Mouse (Mus musculus) heart, embryonic 14.5 days (tissue): Measurements from ENCODE around the gene Lifr. TPM values are rescaled to one million over a fixed set of nuclear protein-coding genes. Genes with fewer than 3 reads are reported as not detected.

Experiments
- ATAC-seq: fragments of 200-750 bp; cut with Nextera tagmentation; 2 replicates; pipeline ENCODE4 v1.8.0; 2017; ENCODE audit warnings: low read depth, moderate TSS enrichment; ENCODE audit not compliant: insufficient number of reproducible peaks, insufficient read depth, low FRiP score
- H3K27ac ChIP-seq, 2 experiments: fragments of 200-500 bp in 1 of 2; fragments of 300-500 bp in 1 of 2; sonication (generic) in 1 of 2; replicated peaks in 1 of 2; 2 replicates each; pipeline ENCODE4 v1.5.1; 2012 to 2014; ENCODE audit warnings: low read depth in 2 of 2, low read length in 2 of 2, control low read depth in 1 of 2, mild to moderate bottlenecking in 1 of 2, mixed read lengths in 1 of 2; ENCODE audit not compliant: control insufficient read depth in 1 of 2, insufficient read depth in 1 of 2
- H3K27me3 ChIP-seq: fragments of 300-500 bp; sonication (generic); 2 replicates; pipeline ENCODE4 v1.6.1; 2014; ENCODE audit warnings: mild to moderate bottlenecking, low read length, control low read depth; ENCODE audit not compliant: control insufficient read depth, insufficient read depth
- H3K36me3 ChIP-seq: fragments of 300-500 bp; sonication (generic); 2 replicates; pipeline ENCODE4 v1.6.1; 2014; ENCODE audit warnings: mild to moderate bottlenecking, control low read depth, low read length, mixed read lengths; ENCODE audit not compliant: control insufficient read depth, insufficient read depth
- H3K4me1 ChIP-seq, 2 experiments: fragments of 200-500 bp in 1 of 2; fragments of 300-500 bp in 1 of 2; sonication (generic) in 1 of 2; 2 replicates each; pipeline ENCODE4 v1.6.1; 2012 to 2014; ENCODE audit warnings: low read length in 2 of 2, control low read depth in 1 of 2, mixed read lengths in 1 of 2; ENCODE audit not compliant: control insufficient read depth in 2 of 2, insufficient read depth in 2 of 2
- H3K4me2 ChIP-seq: fragments of 300-500 bp; sonication (generic); 2 replicates; pipeline ENCODE4 v1.6.1; 2014; ENCODE audit warnings: mild to moderate bottlenecking, low read length
- H3K4me3 ChIP-seq, 2 experiments: fragments of 200-500 bp in 1 of 2; fragments of 300-500 bp in 1 of 2; sonication (generic) in 1 of 2; 2 replicates each; pipeline ENCODE4 v1.5.1; 2012 to 2014; ENCODE audit warnings: low read length in 2 of 2, mild to moderate bottlenecking in 2 of 2, control low read depth in 1 of 2, low read depth in 1 of 2, moderate library complexity in 1 of 2; ENCODE audit not compliant: control insufficient read depth in 1 of 2, insufficient read depth in 1 of 2
- H3K9ac ChIP-seq: fragments of 300-500 bp; sonication (generic); 2 replicates; pipeline ENCODE4 v1.6.1; 2014; ENCODE audit warnings: mild to moderate bottlenecking, low read length
- H3K9me3 ChIP-seq: fragments of 300-500 bp; sonication (generic); 2 replicates; pipeline ENCODE4 v1.6.1; 2016; ENCODE audit warnings: low read length, control low read depth; ENCODE audit not compliant: control insufficient read depth
- WGBS: fragments of 180-500 bp; shearing (Covaris S2); extraction: QIAGEN DNeasy Blood & Tissue Kit; methylation state at CpG from one replicate; pipeline ENCODE4 v1.1.7; 2014; 5-methylcytosine and 5-hydroxymethylcytosine counted together
- polyA plus RNA-seq: library from polyadenylated mRNA; unstranded; fragments of >200 nt; fragmentation: Nextera tagmentation; extraction: Ambion mirVana; gene quantifications from 2 replicates; pipeline ENCODE4 v1.2.1, GENCODE M21; 2014

The Lifr gene
- polyA plus RNA-seq, 1 experiment from 2014 or later: 36.4 TPM

- Histone ChIP-seq H3K4me1 (peaks cover 2 to 9% of the 10 kb centered on the region in 2 experiments; a peak in 3 of 4 replicates), H3K4me3 (no peak overlapping the region), H3K9me3 (no peaks in the 10 kb centered on the region), H3K9ac (no peak overlapping the region), H3K27me3 (no peaks in the 10 kb centered on the region), H3K27ac (no peak overlapping the region), H3K36me3 (no peaks in the 10 kb centered on the region), H3K4me2 (no peak overlapping the region)
- ATAC-seq: no peak
- 89% methylated on average over 3 of the region's 3 CpGs for WGBS
Measured at GRCm38 (mm10) chr15:7066752-7067151, 23.7 kb upstream of the Lifr start.

- H3K4me2 ChIP-seq: no peak overlapping the region
- 71% methylated on average over 7 of the region's 7 CpGs for WGBS
- H3K27ac ChIP-seq: no peak overlapping the region
- H3K36me3 ChIP-seq: no peaks in the 10 kb centered on the region
- no peak for ATAC-seq
- peaks cover 0 to 5% of the 10 kb centered on the region in 2 experiments; a peak in 2 of 4 replicates for H3K4me1 ChIP-seq
- H3K4me3 ChIP-seq: no peak overlapping the region
- no peaks in the 10 kb centered on the region for H3K9me3 ChIP-seq
- no peak overlapping the region for H3K9ac ChIP-seq
- no peaks in the 10 kb centered on the region for H3K27me3 ChIP-seq
Measured at GRCm38 (mm10) chr15:7069374-7069773, 21.0 kb upstream of the Lifr start.

DNA sequence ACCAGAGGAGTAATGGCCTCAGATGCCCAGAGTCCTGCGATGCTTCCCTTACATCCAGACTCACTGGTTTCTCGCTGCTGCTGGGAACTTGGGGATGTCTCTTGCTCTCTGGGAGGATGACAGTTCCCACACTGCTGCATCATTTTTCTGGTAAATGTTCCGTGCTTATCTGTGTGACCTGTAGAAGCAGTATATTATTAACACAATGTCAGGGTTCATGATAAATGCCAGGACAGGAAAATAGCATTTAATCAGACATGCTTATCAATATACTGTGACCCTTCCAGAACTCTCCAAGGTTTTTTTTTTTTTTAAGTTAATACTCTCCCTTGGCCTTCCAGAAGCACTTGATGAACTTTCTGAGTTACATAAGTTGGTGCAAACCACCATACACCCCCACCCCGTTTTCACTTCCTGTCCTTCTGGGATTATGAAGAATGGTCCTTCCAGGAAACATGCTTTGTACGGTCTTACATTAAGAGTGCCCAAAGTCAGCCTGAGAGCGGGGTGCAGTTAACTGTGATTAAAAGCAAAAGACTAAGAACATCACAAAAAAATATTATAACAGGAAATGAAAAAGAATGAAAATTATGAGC, 20.1 kb upstream of the Lifr start:
- Histone ChIP-seq H3K27me3 (no peaks in the 10 kb centered on the region), H3K4me2 (no peak overlapping the region), H3K27ac (no peak overlapping the region), H3K36me3 (no peaks in the 10 kb centered on the region), H3K4me3 (no peak overlapping the region), H3K4me1 (peaks cover 0 to 5% of the 10 kb centered on the region in 2 experiments; a peak in 2 of 4 replicates), H3K9ac (no peak overlapping the region), H3K9me3 (no peaks in the 10 kb centered on the region)
- WGBS: 58% methylated on average over 6 of the region's 6 CpGs
- ATAC-seq: no peak

DNA sequence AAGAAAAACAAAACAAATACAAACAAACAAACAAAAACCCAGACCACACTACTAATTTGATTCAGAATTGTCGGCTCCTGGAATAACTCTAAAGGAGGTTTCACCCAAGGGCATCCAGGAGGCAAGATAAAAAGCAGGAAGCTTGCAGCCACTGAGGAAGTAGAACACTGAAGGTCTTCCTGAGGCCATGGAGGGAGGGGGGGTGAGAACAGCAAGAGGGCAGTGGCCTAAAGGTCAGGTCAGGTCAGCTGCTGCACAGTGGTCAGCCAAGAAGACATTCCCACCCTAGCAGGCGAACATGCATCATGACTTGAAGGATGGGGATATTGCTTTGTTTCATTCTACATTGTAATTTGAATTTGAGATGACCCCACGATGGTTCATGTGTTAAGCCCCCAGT, 17.1 kb upstream of the Lifr start:
- WGBS: 67% methylated on average over 3 of the region's 3 CpGs
- H3K9ac ChIP-seq: no peak overlapping the region
- no peak for ATAC-seq
- H3K27ac ChIP-seq: no peak overlapping the region
- H3K27me3 ChIP-seq: no peaks in the 10 kb centered on the region
- H3K9me3 ChIP-seq: no peaks in the 10 kb centered on the region
- H3K4me2 ChIP-seq: no peak overlapping the region
- no peak overlapping the region for H3K4me3 ChIP-seq
- no peaks in the 10 kb centered on the region for H3K36me3 ChIP-seq
- peaks cover 0 to 5% of the 10 kb centered on the region in 2 experiments; a peak in 2 of 4 replicates for H3K4me1 ChIP-seq

GRCm38 (mm10) chr15:7075185-7075584, 15.2 kb upstream of the Lifr start:
- ATAC-seq: no peak
- Histone ChIP-seq H3K27ac (no peak overlapping the region), H3K4me3 (no peak overlapping the region), H3K4me2 (no peak overlapping the region), H3K4me1 (peaks cover 0 to 3% of the 10 kb centered on the region in 2 experiments; a peak in 2 of 4 replicates), H3K9ac (no peak overlapping the region), H3K36me3 (no peaks in the 10 kb centered on the region), H3K9me3 (no peaks in the 10 kb centered on the region), H3K27me3 (no peaks in the 10 kb centered on the region)
- 83% methylated on average over 6 of the region's 6 CpGs for WGBS

- WGBS: 76% methylated on average over 2 of the region's 2 CpGs
- Histone ChIP-seq H3K4me2 (no peak overlapping the region), H3K4me3 (no peak overlapping the region), H3K27ac (no peak overlapping the region), H3K9me3 (no peaks in the 10 kb centered on the region), H3K27me3 (no peaks in the 10 kb centered on the region), H3K9ac (no peak overlapping the region), H3K4me1 (peaks cover 9 to 14% of the 10 kb centered on the region in 2 experiments; a peak in 3 of 4 replicates), H3K36me3 (no peaks in the 10 kb centered on the region)
- ATAC-seq: no peak
Measured at GRCm38 (mm10) chr15:7078356-7078755, 12.1 kb upstream of the Lifr start.

- 88% methylated on average over 4 of the region's 4 CpGs for WGBS
- Histone ChIP-seq H3K36me3 (no peaks in the 10 kb centered on the region), H3K9ac (no peak overlapping the region), H3K4me3 (no peak overlapping the region), H3K27ac (no peak overlapping the region), H3K9me3 (no peaks in the 10 kb centered on the region), H3K4me2 (no peak overlapping the region), H3K27me3 (0 out of 2 replicates have a peak, but pooled peaks cover 3% of the 10 kb centered on the region), H3K4me1 (peaks cover 9 to 14% of the 10 kb centered on the region in 2 experiments; a peak in 3 of 4 replicates)
- no peak for ATAC-seq
Measured at GRCm38 (mm10) chr15:7079631-7080337, 10.6 kb upstream of the Lifr start.
